Comparison of ENCODE assay signal across 10 mouse cellular contexts in genomic region chr17:35439925-35440645, GRCm38 (mm10). TPM values are rescaled to one million over a fixed set of nuclear protein-coding genes. Genes with fewer than 3 reads are reported as not detected.
DNase-seq lines count a peak whose midpoint lies in the region; ATAC-seq and TF ChIP-seq lines count a peak whose summit lies in the region.
"Not testable (repeated sequence)": the region's sequence is repeated elsewhere in the genome, so short reads cannot be mapped to it uniquely, and the experiment has no call there.
"Had no signal": no experiment of that assay in that cellular context is flagged by ENCODE, and none has a peak within 500 bp of the region (broad histone marks: within the 10 kb centered on the region; RNA-seq: fewer than 3 reads in every experiment).

No protein-coding gene starts in this region.

- dilution Hi-C loops in CH12.LX (cut with MboI; ENCODE audit: extremely low pct_ligation_motif_present, extremely low pct_unique_long_range_greater_than_20kb, low sequenced_read_pairs) = not testable (repeated sequence)

- TF ChIP-seq EP300 in CH12.LX (IDR thresholded peaks at IDR 0.05; ENCODE audit: low read length) = not testable (repeated sequence)

- WGBS in hindbrain, embryonic 14.5 days = 44% methylated on average over 27 of the region's 27 CpGs
- WGBS in limb, embryonic 11.5 days = 37% methylated on average over 25 of the region's 27 CpGs
- WGBS in lung, embryonic 15.5 days = 37% methylated on average over 27 of the region's 27 CpGs
- WGBS in stomach, embryonic 15.5 days = 40% methylated on average over 27 of the region's 27 CpGs

- not testable (repeated sequence) for H3K27me3 ChIP-seq in CH12.LX (replicated peaks); hindbrain, embryonic 14.5 days (ENCODE audit: control insufficient read depth, insufficient read depth, low read length); limb, embryonic 11.5 days (ENCODE audit: control insufficient read depth, insufficient read depth, low read length)
- peaks cover 21% of the 10 kb centered on the region for H3K27me3 ChIP-seq in lung, embryonic 15.5 days
- peaks cover 16% of the 10 kb centered on the region; the same call in 1 of the 2 replicates for H3K27me3 ChIP-seq in stomach, embryonic 15.5 days (replicated peaks)

- peak overlapping the region; percentile 64; the same call in 1 of the 2 replicates for H3K9ac ChIP-seq in CH12.LX (ENCODE audit: insufficient read depth, low read depth)
- H3K9ac ChIP-seq in hindbrain, embryonic 14.5 days; limb, embryonic 11.5 days (ENCODE audit: low read length); lung, embryonic 15.5 days; stomach, embryonic 15.5 days: not testable (repeated sequence)

- TF ChIP-seq CTCF in CH12.LX (conservative IDR thresholded peaks at IDR 0.05 in 1 of 2, IDR thresholded peaks at IDR 0.05 in 1 of 2; ENCODE audit: low read depth in 2 of 2, low read length in 2 of 2) = not testable (repeated sequence)

- H3K79me2 ChIP-seq in CH12.LX (replicated peaks; ENCODE audit: control insufficient read depth, extremely low read depth, insufficient read depth, poor library complexity, severe bottlenecking) = not testable (repeated sequence)

- ATAC-seq in hindbrain, embryonic 14.5 days (ENCODE audit: low FRiP score); limb, embryonic 11.5 days (ENCODE audit: insufficient number of reproducible peaks, low FRiP score, low TSS enrichment, low read depth); lung, embryonic 15.5 days (ENCODE audit: borderline replicate concordance, extremely low read depth, low FRiP score, low TSS enrichment); stomach, embryonic 15.5 days (ENCODE audit: insufficient read depth, low FRiP score, low read depth): not testable (repeated sequence)

- TF ChIP-seq RAD21 in CH12.LX (IDR thresholded peaks at IDR 0.05; ENCODE audit: low read depth, low read length) = not testable (repeated sequence)

- peak overlapping the region; percentile 38 to 73 (median 42) for H3K4me3 ChIP-seq in CH12.LX (replicated peaks in 1 of 3; ENCODE audit: low read depth in 2 of 3, low read length in 2 of 3, poor library complexity in 1 of 3)
- 0 out of 2 replicates have a peak overlapping the region, but pooled peaks have one; percentile 38 for H3K4me3 ChIP-seq in hindbrain, embryonic 14.5 days (replicated peaks; ENCODE audit: low read length)
- not testable (repeated sequence) for H3K4me3 ChIP-seq in limb, embryonic 11.5 days (ENCODE audit: low read depth, low read length); stomach, embryonic 15.5 days (replicated peaks)
- 0 out of 2 replicates have a peak overlapping the region, but pooled peaks have one; percentile 40 for H3K4me3 ChIP-seq in lung, embryonic 15.5 days

- not testable (repeated sequence) for H3K4me1 ChIP-seq in CH12.LX (ENCODE audit: control insufficient read depth in 1 of 2, insufficient read depth in 2 of 2); hindbrain, embryonic 14.5 days (replicated peaks; ENCODE audit: control insufficient read depth, insufficient read depth, low read length); limb, embryonic 11.5 days (ENCODE audit: control insufficient read depth, insufficient read depth, low read length); lung, embryonic 15.5 days; stomach, embryonic 15.5 days

- H3K4me2 ChIP-seq in CH12.LX (ENCODE audit: insufficient read depth, low read depth, poor library complexity, severe bottlenecking); limb, embryonic 11.5 days (ENCODE audit: low read depth, severe bottlenecking): not testable (repeated sequence)
- H3K4me2 ChIP-seq in hindbrain, embryonic 14.5 days (replicated peaks) = 0 out of 2 replicates have a peak overlapping the region, but pooled peaks have one; percentile 87
- H3K4me2 ChIP-seq in lung, embryonic 15.5 days = peak overlapping the region; percentile 87; the same call in 1 of the 2 replicates
- 0 out of 2 replicates have a peak overlapping the region, but pooled peaks have one; percentile 86 for H3K4me2 ChIP-seq in stomach, embryonic 15.5 days

- not testable (repeated sequence) for DNase-seq in CH12.LX (ENCODE audit: extremely low read depth)
- DNase-seq in embryo, embryonic 10 days (ENCODE audit: low spot score) = peak; percentile 7
- DNase-seq in heart, adult 11 months = peak; percentile 91
- DNase-seq in hindbrain, embryonic 14.5 days (ENCODE audit: low spot score) = peak; percentile 23
- peak; percentile 40 for DNase-seq in limb, embryonic 11.5 days (ENCODE audit: low spot score)
- peak; percentile 54 for DNase-seq in naive thymus-derived CD4-positive, alpha-beta T cell, adult 2 months (ENCODE audit: low read depth)

- H3K9me3 ChIP-seq in CH12.LX (replicated peaks; ENCODE audit: low read length); hindbrain, embryonic 14.5 days (ENCODE audit: control insufficient read depth, low read length); limb, embryonic 11.5 days (ENCODE audit: control insufficient read depth, low read length); lung, embryonic 15.5 days; stomach, embryonic 15.5 days: not testable (repeated sequence)

- in situ Hi-C loops in CH12.LX (cut with MboI; ENCODE audit: low pct_ligation_motif_present, low pct_unique_long_range_greater_than_20kb, low sequenced_read_pairs) = not testable (repeated sequence)

- H3K27ac ChIP-seq in CH12.LX (ENCODE audit: insufficient read depth, low read depth) = peak overlapping the region; percentile 6; the same call in 1 of the 2 replicates
- H3K27ac ChIP-seq in hindbrain, embryonic 14.5 days; limb, embryonic 11.5 days (replicated peaks; ENCODE audit: low read depth, low read length); lung, embryonic 15.5 days; stomach, embryonic 15.5 days: not testable (repeated sequence)

- not testable (repeated sequence) for TF ChIP-seq POLR2A in CH12.LX (IDR thresholded peaks at IDR 0.05; ENCODE audit: low read depth, low read length)

- H3K36me3 ChIP-seq in CH12.LX (replicated peaks in 1 of 2; ENCODE audit: control insufficient read depth in 1 of 2, insufficient read depth in 1 of 2, low read length in 1 of 2); hindbrain, embryonic 14.5 days (replicated peaks; ENCODE audit: control insufficient read depth, insufficient read depth); limb, embryonic 11.5 days (ENCODE audit: control insufficient read depth, insufficient read depth, low read length); lung, embryonic 15.5 days; stomach, embryonic 15.5 days: not testable (repeated sequence)

TF ChIP-seq in CH12.LX, 34 proteins besides CTCF, POLR2A, EP300 and RAD21:
- TF ChIP-seq BHLHE40 (IDR thresholded peaks at IDR 0.05; ENCODE audit: low read depth, low read length) = 0 out of 2 replicates have a peak, but pooled peaks have one; percentile 11

RNA-seq across cellular contexts. Expression of gene H2-Q7, which starts 1.1 kb away (rescaled TPM):
- total RNA-seq in CH12.LX (2012; rRNA removed) (48.5 and 66.0 TPM in 2 replicates), CH12.LX (2014; rRNA removed) (30.9 and 40.9 TPM in 2 replicates)
- polyA plus RNA-seq in CH12.LX (2012; ENCODE audit: insufficient read length, low read depth) = 104 and 117 TPM in 2 replicates
- polyA plus RNA-seq in hindbrain, embryonic 14.5 days (2014; fragmentation: Nextera tagmentation; extraction: Ambion mirVana) = 2.8 and 2.9 TPM in 2 replicates
- polyA plus RNA-seq in limb, embryonic 11.5 days (2014; fragmentation: Nextera tagmentation; extraction: Ambion mirVana) = 23.3 and 25.7 TPM in 2 replicates
- polyA plus RNA-seq in lung, embryonic 15.5 days (2015; fragmentation: Nextera tagmentation; extraction: Ambion mirVana) = 6.9 and 8.3 TPM in 2 replicates
- polyA plus RNA-seq in stomach, embryonic 15.5 days (2015; fragmentation: Nextera tagmentation; extraction: Ambion mirVana) = 4.8 and 5.6 TPM in 2 replicates

RNA-seq across cellular contexts. Expression of gene H2-Q6, which starts 15.4 kb away (rescaled TPM):
- total RNA-seq in CH12.LX (2012; rRNA removed) = 41.0 and 54.3 TPM in 2 replicates
- total RNA-seq in CH12.LX (2014; rRNA removed) = 79.7 and 90.3 TPM in 2 replicates
- 122 and 141 TPM in 2 replicates for polyA plus RNA-seq in CH12.LX (2012; ENCODE audit: insufficient read length, low read depth)
- polyA plus RNA-seq in hindbrain, embryonic 14.5 days (2014; fragmentation: Nextera tagmentation; extraction: Ambion mirVana) = 0.44 and 0.71 TPM in 2 replicates
- 2.5 and 3.1 TPM in 2 replicates for polyA plus RNA-seq in limb, embryonic 11.5 days (2014; fragmentation: Nextera tagmentation; extraction: Ambion mirVana)
- polyA plus RNA-seq in lung, embryonic 15.5 days (2015; fragmentation: Nextera tagmentation; extraction: Ambion mirVana) = 0.76 and 1.1 TPM in 2 replicates
- 1.3 and 1.7 TPM in 2 replicates for polyA plus RNA-seq in stomach, embryonic 15.5 days (2015; fragmentation: Nextera tagmentation; extraction: Ambion mirVana)
- total RNA-seq: layer of hippocampus, postnatal 10 days; left cerebral cortex, postnatal 10 days had no signal

RNA-seq across cellular contexts. Expression of gene H2-Q10, which starts 29.8 kb away (rescaled TPM):
- total RNA-seq in CH12.LX (2012; rRNA removed) (2.2 and 2.4 TPM in 2 replicates), CH12.LX (2014; rRNA removed) (0.62 and 0.93 TPM in 2 replicates)
- polyA plus RNA-seq in CH12.LX (2012; ENCODE audit: insufficient read length, low read depth) = 60.0 and 83.0 TPM in 2 replicates
- polyA plus RNA-seq in hindbrain, embryonic 14.5 days (2014; fragmentation: Nextera tagmentation; extraction: Ambion mirVana) = not detected in 2 replicates
- polyA plus RNA-seq in limb, embryonic 11.5 days (2014; fragmentation: Nextera tagmentation; extraction: Ambion mirVana) = 0.26 and 0.72 TPM in 2 replicates
- 0.64 and 1.7 TPM in 2 replicates for polyA plus RNA-seq in lung, embryonic 15.5 days (2015; fragmentation: Nextera tagmentation; extraction: Ambion mirVana)
- 16.3 and 29.3 TPM in 2 replicates for polyA plus RNA-seq in stomach, embryonic 15.5 days (2015; fragmentation: Nextera tagmentation; extraction: Ambion mirVana)
- total RNA-seq: left cerebral cortex, postnatal 10 days had no signal

Comparison
In these comparisons a context has a peak if more than half of its experiments do, and no peak if none do; other contexts are left out.
1. RNA of gene H2-Q6, which starts 15.4 kb away (polyA plus RNA-seq): 122 to 141 TPM in CH12.LX; 2.5 to 3.1 TPM in limb, embryonic 11.5 days, 1.3 to 1.7 TPM in stomach, embryonic 15.5 days, 0.76 to 1.1 TPM in lung, embryonic 15.5 days and 0.44 to 0.71 TPM in hindbrain, embryonic 14.5 days; every median in the first group is over 10 times any median in the second.